Mouse (Mus musculus) cortical plate, adult 2 months (tissue): ENCODE measurements around the gene Tor4a.

Experiments
- CTCF ChIP-seq: fragments of 200-500 bp; IDR thresholded peaks from 2 replicates; pipeline ENCODE4 v1.5.1; 2011; ENCODE audit warnings: mild to moderate bottlenecking, control low read depth, low read length; ENCODE audit not compliant: insufficient read depth; ENCODE audit errors: extremely low read depth
- POLR2A ChIP-seq: fragments of 200-500 bp; IDR thresholded peaks from 2 replicates; pipeline ENCODE4 v1.6.1; 2011; ENCODE audit warnings: mild to moderate bottlenecking, low read length, control low read depth; ENCODE audit not compliant: insufficient read depth; ENCODE audit errors: extremely low read depth

- TF ChIP-seq CTCF: no peak
- no peak for TF ChIP-seq POLR2A
Observed at GRCm38 (mm10) chr2:25171101-25171768, 25.5 kb downstream of the Tor4a start.
